Mouse (Mus musculus) liver, adult 2 months (tissue): ENCODE measurements at regions not wholly inside any gene's neighbourhood (a gene's known extent, or its start where the extent isn't known, plus 50 kb on each side); places are given as distances from the start of the nearest gene placed in this dataset.

Experiments
- CTCF ChIP-seq: fragments of 200-500 bp; IDR thresholded peaks from 2 replicates; pipeline ENCODE4 v1.5.1; 2011; ENCODE audit warnings: low read depth, low read length, control low read depth
- POLR2A ChIP-seq: fragments of 200-500 bp; IDR thresholded peaks from 2 replicates; pipeline ENCODE4 v1.6.1; 2011; ENCODE audit warnings: low read length, control low read depth; ENCODE audit not compliant: insufficient read depth; ENCODE audit errors: extremely low read depth

DNA sequence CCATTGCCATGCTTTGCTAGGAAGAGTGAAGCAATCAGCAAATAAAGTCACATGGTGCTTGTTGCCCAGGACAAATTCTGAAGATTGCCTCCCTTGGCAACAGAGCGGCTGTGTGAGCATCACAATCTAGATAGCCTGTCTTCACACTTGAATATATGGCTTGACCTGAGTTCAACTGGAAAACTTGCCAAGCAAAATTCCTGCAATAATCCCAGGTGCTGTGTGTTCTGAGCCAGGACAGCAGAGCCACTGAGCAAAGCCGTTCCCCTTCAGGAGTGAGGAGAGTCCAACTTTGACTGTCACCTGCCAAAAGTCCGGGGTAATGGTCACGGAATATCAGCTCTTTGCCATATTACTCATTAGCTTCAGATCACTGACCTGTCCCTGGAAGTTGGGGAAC, 176.8 kb upstream of the Irx5 start:
- TF ChIP-seq POLR2A (no peak), CTCF (no peak)
